Mouse (Mus musculus) thymus, postnatal 0 days (tissue): ENCODE measurements at regions not wholly inside any gene's neighbourhood (a gene's known extent, or its start where the extent isn't known, plus 50 kb on each side); places are given as distances from the start of the nearest gene placed in this dataset.
A peak's percentile ranks its signal among the peaks of the same experiment; 100 is the strongest.

Experiments used
- DNase-seq: peaks from one replicate; pipeline ENCODE4 v3.0.0-alpha.2; 2015; ENCODE audit warnings: low spot score

GRCm38 (mm10) chr10:67663028-67663427 lies 114.3 kb upstream of the Ado start:
- no peak for DNase-seq

- no peak for DNase-seq
Measured at GRCm38 (mm10) chr10:67661666-67662065, 112.9 kb upstream of the Ado start.

- DNase-seq = no peak
Measured at GRCm38 (mm10) chr10:67658005-67658545, 109.3 kb upstream of the Ado start.

- no peak for DNase-seq
Measured at GRCm38 (mm10) chr10:67657305-67657704, 108.5 kb upstream of the Ado start.

- no peak for DNase-seq
Measured at GRCm38 (mm10) chr10:67654518-67654917, 105.8 kb upstream of the Ado start.

GRCm38 (mm10) chr10:67652300-67652699 lies 103.5 kb upstream of the Ado start:
- no peak for DNase-seq

GRCm38 (mm10) chr10:67651386-67651785 lies 102.6 kb upstream of the Ado start:
- DNase-seq = no peak

GRCm38 (mm10) chr10:67647777-67648727 lies 99.3 kb upstream of the Ado start:
- peak; percentile 31 for DNase-seq

GRCm38 (mm10) chr10:67646659-67647559 lies 98.2 kb upstream of the Ado start:
- DNase-seq = peak; percentile 72

- no peak for DNase-seq
Measured at GRCm38 (mm10) chr10:67645821-67646220, 97.1 kb upstream of the Ado start.

GRCm38 (mm10) chr10:67644280-67644679 lies 95.5 kb upstream of the Ado start:
- DNase-seq = peak; percentile 74

- peak; percentile 87 for DNase-seq
Measured at GRCm38 (mm10) chr10:67643685-67644084, 94.9 kb upstream of the Ado start.

- peak; percentile 46 for DNase-seq
Measured at GRCm38 (mm10) chr10:67637339-67637738, 88.6 kb upstream of the Ado start.

- peak; percentile 82 for DNase-seq
Measured at GRCm38 (mm10) chr10:67636569-67636968, 87.8 kb upstream of the Ado start.

GRCm38 (mm10) chr10:67634795-67635194 lies 86.0 kb upstream of the Ado start:
- no peak for DNase-seq

- no peak for DNase-seq
Measured at GRCm38 (mm10) chr10:67633063-67633462, 84.3 kb upstream of the Ado start.

GRCm38 (mm10) chr10:67623338-67623737 lies 74.6 kb upstream of the Ado start:
- no peak for DNase-seq

- peak; percentile 27 for DNase-seq
Measured at GRCm38 (mm10) chr10:67620018-67620417, 71.3 kb upstream of the Ado start.

- DNase-seq = no peak
Measured at GRCm38 (mm10) chr10:67618112-67618511, 69.4 kb upstream of the Ado start.

- no peak for DNase-seq
Measured at GRCm38 (mm10) chr10:67615016-67615415, 66.3 kb upstream of the Ado start.

- DNase-seq = peak; percentile 33
Measured at GRCm38 (mm10) chr10:67610689-67611088, 61.9 kb upstream of the Ado start.

- no peak for DNase-seq
Measured at GRCm38 (mm10) chr10:67608033-67608432, 59.3 kb upstream of the Ado start.
